Comparison of ENCODE assay signal across 11 mouse cellular contexts in genomic region chr4:32860184-32860965, GRCm38 (mm10).
DNase-seq lines count a peak whose midpoint lies in the region; ATAC-seq and TF ChIP-seq lines count a peak whose summit lies in the region.
"Had no signal": no experiment of that assay in that cellular context is flagged by ENCODE, and none has a peak within 500 bp of the region (broad histone marks: within the 10 kb centered on the region; RNA-seq: fewer than 3 reads in every experiment).

No protein-coding gene starts in this region.

- no peaks in the 10 kb centered on the region for H3K79me2 ChIP-seq in heart, adult 2 months (replicated peaks; ENCODE audit: control insufficient read depth, insufficient read depth, low read length)

- 76% methylated on average over 18 of the region's 18 CpGs for WGBS in embryonic facial prominence, embryonic 13.5 days
- WGBS in midbrain, embryonic 13.5 days = 34% methylated on average over 18 of the region's 18 CpGs
- 76% methylated on average over 18 of the region's 18 CpGs for WGBS in heart, adult 2 months

- no peaks in the 10 kb centered on the region for H3K36me3 ChIP-seq in embryonic facial prominence, embryonic 13.5 days
- no peaks in the 10 kb centered on the region; the same call in 1 of the 2 replicates for H3K36me3 ChIP-seq in midbrain, embryonic 13.5 days
- H3K36me3 ChIP-seq in heart, adult 2 months (ENCODE audit: control insufficient read depth, insufficient read depth, low read length) = no peaks in the 10 kb centered on the region
- H3K36me3 ChIP-seq: limb, embryonic 15.5 days had no signal

- peaks cover 27% of the 10 kb centered on the region for H3K4me1 ChIP-seq in embryonic facial prominence, embryonic 13.5 days
- peaks cover 56% of the 10 kb centered on the region for H3K4me1 ChIP-seq in midbrain, embryonic 13.5 days (replicated peaks)
- H3K4me1 ChIP-seq in heart, adult 2 months (ENCODE audit: control insufficient read depth, insufficient read depth, low read length) = no peaks in the 10 kb centered on the region

- no peak overlapping the region for H3K9ac ChIP-seq in embryonic facial prominence, embryonic 13.5 days
- H3K9ac ChIP-seq in midbrain, embryonic 13.5 days (replicated peaks) = peak overlapping the region; percentile 39
- H3K9ac ChIP-seq in heart, adult 2 months (ENCODE audit: low read depth, low read length) = no peak overlapping the region
- H3K9ac ChIP-seq: limb, embryonic 15.5 days had no signal

- no peak overlapping the region for H3K4me3 ChIP-seq in embryonic facial prominence, embryonic 13.5 days
- H3K4me3 ChIP-seq in midbrain, embryonic 13.5 days (replicated peaks) = 0 out of 2 replicates have a peak overlapping the region, but pooled peaks have one; percentile 5
- no peak overlapping the region for H3K4me3 ChIP-seq in heart, adult 2 months
- H3K4me3 ChIP-seq: limb, embryonic 15.5 days had no signal

- H3K4me2 ChIP-seq in embryonic facial prominence, embryonic 13.5 days = no peak overlapping the region
- H3K4me2 ChIP-seq in midbrain, embryonic 13.5 days (replicated peaks) = peak overlapping the region; percentile 41
- H3K4me2 ChIP-seq: limb, embryonic 15.5 days had no signal

- no peaks in the 10 kb centered on the region for H3K9me3 ChIP-seq in embryonic facial prominence, embryonic 13.5 days
- no peaks in the 10 kb centered on the region for H3K9me3 ChIP-seq in midbrain, embryonic 13.5 days
- H3K9me3 ChIP-seq: limb, embryonic 15.5 days had no signal

- H3K27me3 ChIP-seq in embryonic facial prominence, embryonic 13.5 days = no peaks in the 10 kb centered on the region
- no peaks in the 10 kb centered on the region for H3K27me3 ChIP-seq in midbrain, embryonic 13.5 days
- no peaks in the 10 kb centered on the region for H3K27me3 ChIP-seq in heart, adult 2 months (ENCODE audit: control insufficient read depth, insufficient read depth, low read length)
- H3K27me3 ChIP-seq: limb, embryonic 15.5 days had no signal

- no peak overlapping the region for H3K27ac ChIP-seq in embryonic facial prominence, embryonic 13.5 days
- peak overlapping the region; percentile 81 for H3K27ac ChIP-seq in midbrain, embryonic 13.5 days
- no peak overlapping the region for H3K27ac ChIP-seq in heart, adult 2 months
- H3K27ac ChIP-seq: limb, embryonic 15.5 days had no signal

- intact Hi-C loops in heart, adult 2 months (cut with DNase I) = no loop called here

- 0 out of 2 replicates have a peak, but pooled peaks have one; percentile 10 for ATAC-seq in embryonic facial prominence, embryonic 13.5 days (ENCODE audit: insufficient number of reproducible peaks, insufficient read depth, low FRiP score, low TSS enrichment, low read depth)
- ATAC-seq in midbrain, embryonic 13.5 days = peak; percentile 59
- ATAC-seq: intestine, embryonic 16.5 days had no signal

- no peak for TF ChIP-seq CTCF in heart, adult 2 months (IDR thresholded peaks at IDR 0.05)

- TF ChIP-seq POLR2A in heart, adult 2 months (IDR thresholded peaks at IDR 0.05; ENCODE audit: insufficient read depth, low read depth, low read length) = no peak

- TF ChIP-seq EP300 in heart, adult 2 months (IDR thresholded peaks at IDR 0.05; ENCODE audit: insufficient read depth, low read depth, low read length) = no peak

- peak; percentile 39 for DNase-seq in R1 (ENCODE audit: low read depth, low spot score)
- DNase-seq in layer of hippocampus, adult 11-12 months (ENCODE audit: low spot score) = peak; percentile 64
- DNase-seq in spleen, postnatal 4 days (ENCODE audit: low spot score in 2 of 2) = no peak
- DNase-seq in adrenal gland, postnatal 36 days = no peak
- DNase-seq in heart, adult 2 months = no peak
- DNase-seq in cerebellum, adult 11-12 months = no peak
- DNase-seq: adrenal gland, postnatal 14 days had no signal

Comparison
In these comparisons a context has a peak if more than half of its experiments do, and no peak if none do; other contexts are left out.
1. DNase-seq: peak in R1 (single experiment) and layer of hippocampus, adult 11-12 months (single experiment); none in spleen, postnatal 4 days (0 of 2), adrenal gland, postnatal 36 days (0 of 2), heart, adult 2 months (0 of 2) and cerebellum, adult 11-12 months (single experiment).